Mouse (Mus musculus): ENCODE measurements around the gene Sdhaf1. TPM values are rescaled to one million over a fixed set of nuclear protein-coding genes. Genes with fewer than 3 reads are reported as not detected.

The Sdhaf1 gene
- total RNA-seq, 2 experiments from 2014 or later, result 13.3 to 13.5 TPM

- no peak for DNase-seq
Observed at GRCm38 (mm10) chr7:30326427-30326826, 2.7 kb upstream of the Sdhaf1 start.

- peak in 1 of 2 experiments; percentile 62 for DNase-seq
Observed at GRCm38 (mm10) chr7:30325364-30325763, 1.7 kb upstream of the Sdhaf1 start.

GRCm38 (mm10) chr7:30324300-30324944 lies 727 bp upstream of the Sdhaf1 start:
- DNase-seq, result no peak

- no peak for DNase-seq
Observed at GRCm38 (mm10) chr7:30322865-30323264, 830 bp downstream of the Sdhaf1 start.

GRCm38 (mm10) chr7:30322285-30322667 lies 1.4 kb downstream of the Sdhaf1 start:
- DNase-seq, result peak; percentile 97 to 99

- peak; percentile 79 to 83 for DNase-seq
Observed at GRCm38 (mm10) chr7:30321539-30322284, 2.0 kb downstream of the Sdhaf1 start, which contains the start of gene E130208F15Rik. E130208F15Rik (plus strand) TSS chr7:30321740.

- no peak for DNase-seq
Observed at GRCm38 (mm10) chr7:30320946-30321345, 2.7 kb downstream of the Sdhaf1 start.

- no peak for DNase-seq
Observed at GRCm38 (mm10) chr7:30318142-30318541, 5.6 kb downstream of the Sdhaf1 start.

- no peak for DNase-seq
Observed at GRCm38 (mm10) chr7:30315559-30316529, 7.9 kb downstream of the Sdhaf1 start.

GRCm38 (mm10) chr7:30314721-30315155 lies 9.0 kb downstream of the Sdhaf1 start, which contains the start of gene Syne4:
Syne4 (plus strand) TSS chr7:30314807.
- DNase-seq, result no peak

- no peak for DNase-seq
Observed at GRCm38 (mm10) chr7:30313666-30314320, 9.9 kb downstream of the Sdhaf1 start.

GRCm38 (mm10) chr7:30310136-30310535 lies 13.6 kb downstream of the Sdhaf1 start:
- no peak for DNase-seq

- DNase-seq, result no peak
Observed at GRCm38 (mm10) chr7:30309395-30310129, 14.1 kb downstream of the Sdhaf1 start.

- peak; percentile 93 to 98 for DNase-seq
Observed at GRCm38 (mm10) chr7:30308076-30309005, 15.4 kb downstream of the Sdhaf1 start, which contains the start of gene Alkbh6. Alkbh6 (plus strand) TSS chr7:30308717.

- no peak for DNase-seq
Observed at GRCm38 (mm10) chr7:30306083-30306779, 17.5 kb downstream of the Sdhaf1 start.

GRCm38 (mm10) chr7:30300914-30301313 lies 22.8 kb downstream of the Sdhaf1 start:
- DNase-seq, result peak in 1 of 2 experiments; percentile 41

- DNase-seq, result no peak
Observed at GRCm38 (mm10) chr7:30297266-30297665, 26.4 kb downstream of the Sdhaf1 start.

- DNase-seq, result no peak
Observed at GRCm38 (mm10) chr7:30296816-30297215, 26.9 kb downstream of the Sdhaf1 start.

- peak; percentile 67 to 79 for DNase-seq
Observed at GRCm38 (mm10) chr7:30295103-30295502, 28.6 kb downstream of the Sdhaf1 start.
